ENCODE assay signal across 9 mouse cellular contexts in genomic region chr6:87099671-87100296, GRCm38 (mm10). TPM values are rescaled to one million over a fixed set of nuclear protein-coding genes. Genes with fewer than 3 reads are reported as not detected.
DNase-seq lines count a peak whose midpoint lies in the region; ATAC-seq lines count a peak whose summit lies in the region.
"Had no signal": no experiment of that assay in that cellular context is flagged by ENCODE, and none has a peak within 500 bp of the region (broad histone marks: within the 10 kb centered on the region; RNA-seq: fewer than 3 reads in every experiment).

No protein-coding gene starts in this region.

- no peaks in the 10 kb centered on the region for H3K27me3 ChIP-seq in intestine, embryonic 15.5 days (replicated peaks)
- no peaks in the 10 kb centered on the region for H3K27me3 ChIP-seq in neural tube, embryonic 15.5 days (replicated peaks)
- no peaks in the 10 kb centered on the region for H3K27me3 ChIP-seq in liver, embryonic 11.5 days (replicated peaks; ENCODE audit: control insufficient read depth, insufficient read depth, low read length)

- H3K4me3 ChIP-seq in intestine, embryonic 15.5 days (replicated peaks), result no peak overlapping the region
- H3K4me3 ChIP-seq in neural tube, embryonic 15.5 days (replicated peaks), result no peak overlapping the region
- no peak overlapping the region for H3K4me3 ChIP-seq in liver, embryonic 11.5 days (ENCODE audit: low read depth, low read length)

- intact Hi-C loops in left cerebral cortex, postnatal 10 days (cut with DNase I), result loop anchor here (2.0 to 5.0 kb wide), 2 partner anchors 287 to 413 kb away; no protein-coding TSS in a partner anchor

- DNase-seq in left cerebral cortex, postnatal 10 days (ENCODE audit: extremely low spot score in 1 of 2, low spot score in 2 of 2), result peak; percentile 40 to 41
- no peak for DNase-seq in left cerebral cortex, adult 8-10 months (ENCODE audit: low spot score in 2 of 2)
- peak; percentile 23 for DNase-seq in forelimb bud, embryonic 11.5 days (ENCODE audit: low read depth, low spot score)
- DNase-seq in liver, embryonic 11.5 days (ENCODE audit: low spot score), result no peak
- DNase-seq in ovary, postnatal 14 days (ENCODE audit: low spot score), result no peak

- ATAC-seq in intestine, embryonic 15.5 days, result no peak
- peak; percentile 56; the same call in 1 of the 2 replicates for ATAC-seq in neural tube, embryonic 15.5 days (ENCODE audit: low FRiP score)
- ATAC-seq in liver, embryonic 11.5 days (replicated peaks; ENCODE audit: low FRiP score), result no peak

- H3K27ac ChIP-seq in intestine, embryonic 15.5 days, result peak overlapping the region; percentile 51; the same call in 1 of the 2 replicates
- H3K27ac ChIP-seq in neural tube, embryonic 15.5 days (replicated peaks), result peak overlapping the region; percentile 85
- no peak overlapping the region for H3K27ac ChIP-seq in liver, embryonic 11.5 days (ENCODE audit: low read depth, low read length)

- peaks cover 12% of the 10 kb centered on the region for H3K4me1 ChIP-seq in intestine, embryonic 15.5 days (replicated peaks)
- peaks cover 50% of the 10 kb centered on the region for H3K4me1 ChIP-seq in neural tube, embryonic 15.5 days
- H3K4me1 ChIP-seq in liver, embryonic 11.5 days (replicated peaks; ENCODE audit: control insufficient read depth, insufficient read depth, low read length), result peaks cover 8% of the 10 kb centered on the region

- no peak overlapping the region for H3K9ac ChIP-seq in intestine, embryonic 15.5 days
- H3K9ac ChIP-seq in neural tube, embryonic 15.5 days (replicated peaks), result no peak overlapping the region
- no peak overlapping the region for H3K9ac ChIP-seq in liver, embryonic 11.5 days (ENCODE audit: low read depth, low read length)

- no peaks in the 10 kb centered on the region for H3K36me3 ChIP-seq in intestine, embryonic 15.5 days
- H3K36me3 ChIP-seq in neural tube, embryonic 15.5 days, result no peaks in the 10 kb centered on the region
- no peaks in the 10 kb centered on the region for H3K36me3 ChIP-seq in liver, embryonic 11.5 days (ENCODE audit: control insufficient read depth, insufficient read depth, low read length)

- H3K9me3 ChIP-seq in intestine, embryonic 15.5 days, result no peaks in the 10 kb centered on the region
- H3K9me3 ChIP-seq in neural tube, embryonic 15.5 days (replicated peaks), result no peaks in the 10 kb centered on the region
- H3K9me3 ChIP-seq in liver, embryonic 11.5 days (ENCODE audit: control insufficient read depth, low read length), result no peaks in the 10 kb centered on the region

- 48% methylated on average over 7 of the region's 7 CpGs for WGBS in intestine, embryonic 15.5 days
- WGBS in neural tube, embryonic 15.5 days, result 42% methylated on average over 7 of the region's 7 CpGs
- 75% methylated on average over 7 of the region's 7 CpGs for WGBS in liver, embryonic 11.5 days

- H3K4me2 ChIP-seq in intestine, embryonic 15.5 days (replicated peaks), result no peak overlapping the region
- no peak overlapping the region for H3K4me2 ChIP-seq in neural tube, embryonic 15.5 days
- no peak overlapping the region for H3K4me2 ChIP-seq in liver, embryonic 11.5 days

RNA-seq across cellular contexts. Expression of gene D6Ertd527e, which starts 4.8 kb away (rescaled TPM):
- total RNA-seq in left cerebral cortex, postnatal 10 days (2021), result not detected
- under 1 TPM in 1 of 4 experiments, not detected in 3; 0.41 TPM for total RNA-seq in left cerebral cortex, adult 8-10 months (2022)
- polyA plus RNA-seq in intestine, embryonic 15.5 days (2015; fragmentation: Nextera tagmentation; extraction: Ambion mirVana), result 0.21 and 0.30 TPM in 2 replicates
- polyA plus RNA-seq in neural tube, embryonic 15.5 days (2015; fragmentation: Nextera tagmentation; extraction: Ambion mirVana), result 0.18 and 0.36 TPM in 2 replicates
- polyA plus RNA-seq in liver, embryonic 11.5 days (2014; fragmentation: Nextera tagmentation; extraction: Ambion mirVana), result 0.19 and 0.43 TPM in 2 replicates
- total RNA-seq: adrenal gland, adult 18-20 months; layer of hippocampus, adult 8-10 months had no signal

RNA-seq across cellular contexts. Expression of gene Gfpt1, which starts 57.1 kb away (rescaled TPM):
- 10 to 100 TPM; 60.0 to 60.7 TPM for total RNA-seq in left cerebral cortex, postnatal 10 days (2021)
- 10 to 100 TPM; 45.1 to 59.7 (median 50.4) TPM for total RNA-seq in left cerebral cortex, adult 8-10 months (2022)
- 22.5 and 23.4 TPM in 2 replicates for polyA plus RNA-seq in intestine, embryonic 15.5 days (2015; fragmentation: Nextera tagmentation; extraction: Ambion mirVana)
- polyA plus RNA-seq in neural tube, embryonic 15.5 days (2015; fragmentation: Nextera tagmentation; extraction: Ambion mirVana), result 19.9 and 20.5 TPM in 2 replicates
- polyA plus RNA-seq in liver, embryonic 11.5 days (2014; fragmentation: Nextera tagmentation; extraction: Ambion mirVana), result 15.8 and 18.3 TPM in 2 replicates

Comparison
In these comparisons a context has a peak if more than half of its experiments do, and no peak if none do; other contexts are left out.
1. DNase-seq: peak in left cerebral cortex, postnatal 10 days (2 of 2) and forelimb bud, embryonic 11.5 days (single experiment); none in left cerebral cortex, adult 8-10 months (0 of 2), liver, embryonic 11.5 days (single experiment) and ovary, postnatal 14 days (single experiment).